Mouse (Mus musculus) sigmoid colon, adult 10 weeks (tissue): ENCODE data around the gene Cdk4. TPM values are rescaled to one million over a fixed set of nuclear protein-coding genes. Genes with fewer than 3 reads are reported as not detected.

Source experiments
- polyA plus RNA-seq: library from polyadenylated mRNA; stranded (reverse); fragments of 350-450 nt; fragmentation: Illumina TruSeq; extraction: RNeasy Lipid Tissue Mini Kit (QIAGEN cat#74804); gene quantifications from one replicate; pipeline ENCODE4 v1.2.3, GENCODE M21; 2014; ENCODE audit warnings: low read depth, low replicate concordance

Cdk4 gene
- 15.3 TPM for polyA plus RNA-seq

GRCm38 (mm10) chr10:127063239-127063872 is at the start of gene Cdk4:
Gene Cdk4, plus strand, starts transcription at chr10:127063534.

GRCm38 (mm10) chr10:127030336-127031296 is 32.7 kb upstream of the Cdk4 start, which contains the start of gene Tsfm:
Gene Tsfm, minus strand, starts transcription at chr10:127030840.

GRCm38 (mm10) chr10:127041274-127041766 is 22.0 kb upstream of the Cdk4 start, which contains the start of the genes Mettl1 and Eef1akmt3:
Gene Mettl1, plus strand, starts transcription at chr10:127041414.
Gene Eef1akmt3, minus strand, starts transcription at chr10:127041513.

GRCm38 (mm10) chr10:127047954-127048353 is 15.4 kb upstream of the Cdk4 start, which contains the start of gene Cyp27b1:
Gene Cyp27b1, plus strand, starts transcription at chr10:127048250.

GRCm38 (mm10) chr10:127059968-127060916 is 3.1 kb upstream of the Cdk4 start, which contains the start of gene March9:
Gene March9, minus strand, starts transcription at chr10:127060184.

GRCm38 (mm10) chr10:127070190-127071121 is 7.1 kb downstream of the Cdk4 start, which contains the start of gene Tspan31:
Gene Tspan31, minus strand, starts transcription at chr10:127070264.

GRCm38 (mm10) chr10:127075080-127075479 is 11.7 kb downstream of the Cdk4 start, which contains the start of gene Agap2:
Gene Agap2, plus strand, starts transcription at chr10:127075284.

Other genes starting within 250 kb of the Cdk4 start
- gene Atp23, start 162.2 kb upstream of the Cdk4 start, polyA plus RNA-seq: 3.4 TPM
- 52.7 TPM for gene Ctdsp2, start 84.8 kb upstream of the Cdk4 start, polyA plus RNA-seq
- gene Avil, start 62.8 kb upstream of the Cdk4 start, polyA plus RNA-seq: 0.35 TPM
- gene Tsfm, start 32.7 kb upstream of the Cdk4 start, polyA plus RNA-seq: 6.5 TPM
- gene Mettl1, start 22.1 kb upstream of the Cdk4 start, polyA plus RNA-seq: 4.2 TPM
- gene Eef1akmt3, start 22.0 kb upstream of the Cdk4 start, polyA plus RNA-seq: 1.1 TPM
- gene Cyp27b1, start 15.3 kb upstream of the Cdk4 start, polyA plus RNA-seq: not detected
- 1.4 TPM for gene March9, start 3.4 kb upstream of the Cdk4 start, polyA plus RNA-seq
- gene Tspan31, start 6.7 kb downstream of the Cdk4 start, polyA plus RNA-seq: 45.5 TPM
- gene Agap2, start 11.8 kb downstream of the Cdk4 start, polyA plus RNA-seq: 0.25 TPM
- 10.3 TPM for gene Os9, start 57.6 kb downstream of the Cdk4 start, polyA plus RNA-seq
- 3.1 TPM for gene B4galnt1, start 101.7 kb downstream of the Cdk4 start, polyA plus RNA-seq
- gene Slc26a10, start 117.1 kb downstream of the Cdk4 start, polyA plus RNA-seq: not detected
- 8.2 TPM for gene Arhgef25, start 126.5 kb downstream of the Cdk4 start, polyA plus RNA-seq
- 3.4 TPM for gene Dtx3, start 132.2 kb downstream of the Cdk4 start, polyA plus RNA-seq
- gene Pip4k2c, start 148.1 kb downstream of the Cdk4 start, polyA plus RNA-seq: 23.3 TPM
- 2.3 TPM for gene Kif5a, start 199.8 kb downstream of the Cdk4 start, polyA plus RNA-seq
- 26.7 TPM for gene Dctn2, start 202.8 kb downstream of the Cdk4 start, polyA plus RNA-seq
- 3.3 TPM for gene Mbd6, start 225.5 kb downstream of the Cdk4 start, polyA plus RNA-seq
- gene Mars, start 248.3 kb downstream of the Cdk4 start, polyA plus RNA-seq: 5.4 TPM